Mouse (Mus musculus) heart, embryonic 13.5 days (tissue): Measurements from ENCODE around the gene Bmp4. TPM values are rescaled to one million over a fixed set of nuclear protein-coding genes. Genes with fewer than 3 reads are reported as not detected.

Source experiments
- ATAC-seq: fragments of 200-750 bp; cut with Nextera tagmentation; 2 replicates; pipeline ENCODE4 v1.8.0; 2017; ENCODE audit warnings: moderate TSS enrichment; ENCODE audit not compliant: insufficient number of reproducible peaks, low FRiP score, low TSS enrichment; ENCODE audit errors: extremely low read depth
- H3K27ac ChIP-seq: fragments of 300-500 bp; sonication (generic); replicated peaks from 2 replicates; pipeline ENCODE4 v1.5.1; 2015; ENCODE audit warnings: moderate library complexity, mild to moderate bottlenecking, inconsistent platforms
- H3K27me3 ChIP-seq: fragments of 300-500 bp; sonication (generic); replicated peaks from 2 replicates; pipeline ENCODE4 v1.6.1; 2015; ENCODE audit warnings: mild to moderate bottlenecking, inconsistent platforms
- H3K36me3 ChIP-seq: fragments of 300-500 bp; sonication (generic); 2 replicates; pipeline ENCODE4 v1.6.1; 2015; ENCODE audit warnings: mild to moderate bottlenecking, inconsistent platforms
- H3K4me1 ChIP-seq: fragments of 300-500 bp; sonication (generic); 2 replicates; pipeline ENCODE4 v1.6.1; 2015; ENCODE audit warnings: inconsistent platforms
- H3K4me2 ChIP-seq: fragments of 300-500 bp; sonication (generic); 2 replicates; pipeline ENCODE4 v1.6.1; 2015; ENCODE audit warnings: inconsistent platforms, mild to moderate bottlenecking, moderate library complexity
- H3K4me3 ChIP-seq: fragments of 300-500 bp; sonication (generic); 2 replicates; pipeline ENCODE4 v1.5.1; 2015; ENCODE audit warnings: moderate library complexity, mild to moderate bottlenecking, inconsistent platforms
- H3K9ac ChIP-seq: fragments of 300-500 bp; sonication (generic); 2 replicates; pipeline ENCODE4 v1.6.1; 2015; ENCODE audit warnings: inconsistent platforms, mild to moderate bottlenecking, moderate library complexity
- H3K9me3 ChIP-seq: fragments of 300-500 bp; sonication (generic); 2 replicates; pipeline ENCODE4 v1.6.1; 2016; ENCODE audit warnings: inconsistent platforms
- WGBS: fragments of 180-500 bp; shearing (Covaris S2); methylation state at CpG from one replicate; pipeline ENCODE4 v1.1.7; 2015; ENCODE audit warnings: mixed read lengths; 5-methylcytosine and 5-hydroxymethylcytosine counted together
- polyA plus RNA-seq: library from polyadenylated mRNA; unstranded; fragments of >200 nt; fragmentation: Nextera tagmentation; extraction: Ambion mirVana; gene quantifications from 2 replicates; pipeline ENCODE4 v1.2.1, GENCODE M21; 2015

The Bmp4 gene
- 23.7 and 23.9 TPM in 2 replicates for polyA plus RNA-seq

- Histone ChIP-seq H3K4me2 (peak within 1 kb of the TSS; percentile 85), H3K27ac (peak within 1 kb of the TSS; percentile 29), H3K36me3 (no peaks in the 10 kb centered on the region), H3K9ac (peak within 1 kb of the TSS; percentile 86), H3K4me3 (peak within 1 kb of the TSS; percentile 70), H3K27me3 (peaks cover 45% of the 10 kb centered on the region), H3K9me3 (no peaks in the 10 kb centered on the region), H3K4me1 (peaks cover 30% of the 10 kb centered on the region)
- 2% methylated on average over 26 of the region's 26 CpGs for WGBS
- ATAC-seq = 0 out of 2 replicates have a peak, but pooled peaks have one; percentile 9
These were observed at the start of gene Bmp4 for GRCm38 (mm10) chr14:46390249-46390775. Gene Bmp4, minus strand, starts transcription at chr14:46390669.

- no peak overlapping the region for H3K27ac ChIP-seq
- WGBS = 79% methylated on average over 5 of the region's 5 CpGs
- no peaks in the 10 kb centered on the region for H3K36me3 ChIP-seq
- no peak overlapping the region for H3K4me3 ChIP-seq
- no peak overlapping the region for H3K4me2 ChIP-seq
- no peak for ATAC-seq
- peaks cover 20% of the 10 kb centered on the region for H3K4me1 ChIP-seq
- no peak overlapping the region for H3K9ac ChIP-seq
- H3K9me3 ChIP-seq = no peaks in the 10 kb centered on the region
- H3K27me3 ChIP-seq = no peaks in the 10 kb centered on the region
These were observed 49.1 kb upstream of the Bmp4 start for GRCm38 (mm10) chr14:46439461-46440048.

- peak overlapping the region; percentile 45 for H3K4me2 ChIP-seq
- H3K27ac ChIP-seq = peak overlapping the region; percentile 21; the same call in 1 of the 2 replicates
- H3K9me3 ChIP-seq = no peaks in the 10 kb centered on the region
- no peak overlapping the region for H3K4me3 ChIP-seq
- H3K36me3 ChIP-seq = no peaks in the 10 kb centered on the region
- H3K4me1 ChIP-seq = peaks cover 20% of the 10 kb centered on the region
- WGBS = 12% methylated on average over 9 of the region's 9 CpGs
- no peaks in the 10 kb centered on the region for H3K27me3 ChIP-seq
- no peak for ATAC-seq
- H3K9ac ChIP-seq = peak overlapping the region; percentile 33; the same call in 1 of the 2 replicates
These were observed 46.1 kb upstream of the Bmp4 start for GRCm38 (mm10) chr14:46436471-46437090.

DNA sequence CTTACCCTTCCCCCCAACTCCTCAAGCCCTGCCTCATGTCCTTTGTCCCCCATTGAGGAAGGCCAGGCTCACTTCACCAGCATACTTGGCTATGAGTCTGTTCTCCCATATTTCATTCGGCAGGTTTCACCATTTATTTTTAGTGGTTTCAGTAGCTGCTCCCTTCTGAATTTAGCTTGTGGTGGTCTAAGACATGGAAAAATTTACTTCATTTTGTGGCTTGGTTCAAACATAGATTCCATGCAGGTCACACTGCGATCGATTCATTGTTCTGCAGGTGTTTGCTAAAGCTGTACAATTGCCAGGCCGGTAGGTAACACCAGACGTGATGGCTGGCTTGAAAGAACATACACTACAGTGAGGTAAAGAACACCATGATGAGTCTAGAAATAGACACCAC, 39.8 kb upstream of the Bmp4 start:
- Histone ChIP-seq H3K4me1 (0 out of 2 replicates have a peak, but pooled peaks cover 3% of the 10 kb centered on the region), H3K4me2 (no peak overlapping the region), H3K27me3 (no peaks in the 10 kb centered on the region), H3K36me3 (no peaks in the 10 kb centered on the region), H3K4me3 (no peak overlapping the region), H3K9ac (no peak overlapping the region), H3K27ac (no peak overlapping the region), H3K9me3 (no peaks in the 10 kb centered on the region)
- 81% methylated on average over 5 of the region's 5 CpGs for WGBS
- no peak for ATAC-seq

- WGBS = 90% methylated on average over 13 of the region's 13 CpGs
- H3K9ac ChIP-seq = no peak overlapping the region
These were observed 36.8 kb upstream of the Bmp4 start for GRCm38 (mm10) chr14:46427251-46427650.

DNA sequence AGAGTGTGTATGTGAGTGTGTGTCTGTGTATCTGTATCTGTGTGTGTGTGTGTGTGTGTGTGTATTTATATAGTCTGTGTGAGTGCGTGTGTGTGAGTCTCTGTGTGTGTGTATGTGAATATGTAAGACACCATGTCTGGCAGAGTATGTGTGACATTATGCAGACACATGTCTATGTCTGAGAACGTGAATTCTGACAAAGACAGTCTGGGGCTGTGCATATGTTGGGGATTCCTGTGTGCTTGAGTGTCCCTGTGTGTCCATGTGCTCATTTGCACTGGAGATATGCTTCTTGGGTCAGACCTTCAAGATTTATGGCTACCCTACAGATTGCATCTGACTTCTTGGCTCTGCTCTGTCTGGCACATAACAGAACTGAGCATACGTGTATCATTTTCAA, 31.4 kb upstream of the Bmp4 start:
- no peaks in the 10 kb centered on the region for H3K27me3 ChIP-seq
- WGBS = 74% methylated on average over 3 of the region's 3 CpGs
- peaks cover 4% of the 10 kb centered on the region; the same call in 1 of the 2 replicates for H3K4me1 ChIP-seq
- no peaks in the 10 kb centered on the region for H3K36me3 ChIP-seq
- H3K9me3 ChIP-seq = no peaks in the 10 kb centered on the region
- H3K4me3 ChIP-seq = no peak overlapping the region
- ATAC-seq = no peak
- no peak overlapping the region for H3K9ac ChIP-seq
- no peak overlapping the region for H3K4me2 ChIP-seq
- H3K27ac ChIP-seq = no peak overlapping the region

More at GRCm38 (mm10) chr14:46427251-46427650, 36.8 kb upstream of the Bmp4 start:
- Histone ChIP-seq H3K4me1 (0 out of 2 replicates have a peak, but pooled peaks cover 3% of the 10 kb centered on the region), H3K36me3 (no peaks in the 10 kb centered on the region), H3K9me3 (no peaks in the 10 kb centered on the region), H3K4me2 (no peak overlapping the region), H3K27me3 (no peaks in the 10 kb centered on the region), H3K4me3 (no peak overlapping the region), H3K27ac (no peak overlapping the region)
- ATAC-seq = no peak; the same call in 1 of the 2 replicates

DNA sequence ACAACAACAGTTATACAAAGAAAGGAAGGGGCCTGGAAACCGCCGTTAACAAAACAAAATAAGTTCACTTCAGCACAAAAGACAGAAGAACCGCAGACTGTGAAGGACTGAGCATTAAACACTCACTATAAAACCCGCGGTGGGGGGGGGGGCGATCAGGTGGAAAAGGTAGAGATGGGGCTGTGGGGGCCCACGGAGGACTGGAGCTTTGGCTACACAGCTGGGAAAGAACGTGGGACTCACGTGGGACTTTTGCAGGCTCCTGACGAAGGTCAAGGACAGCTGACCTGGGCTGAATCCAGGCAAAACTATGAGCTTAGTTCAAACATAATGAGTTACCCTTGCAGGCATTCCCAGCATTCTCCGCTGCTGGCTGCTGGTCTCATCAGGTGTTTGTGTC, 28.8 kb upstream of the Bmp4 start:
- H3K4me2 ChIP-seq = no peak overlapping the region
- H3K27me3 ChIP-seq = no peaks in the 10 kb centered on the region
- no peak overlapping the region for H3K4me3 ChIP-seq
- 59% methylated on average over 11 of the region's 11 CpGs for WGBS
- H3K27ac ChIP-seq = no peak overlapping the region
- H3K9ac ChIP-seq = no peak overlapping the region
- no peaks in the 10 kb centered on the region for H3K9me3 ChIP-seq
- H3K36me3 ChIP-seq = no peaks in the 10 kb centered on the region
- ATAC-seq = no peak
- H3K4me1 ChIP-seq = peaks cover 4% of the 10 kb centered on the region; the same call in 1 of the 2 replicates

GRCm38 (mm10) chr14:46418371-46419097, 28.1 kb upstream of the Bmp4 start:
- ATAC-seq = no peak
- 71% methylated on average over 15 of the region's 15 CpGs for WGBS
- Histone ChIP-seq H3K9me3 (no peaks in the 10 kb centered on the region), H3K4me2 (no peak overlapping the region), H3K36me3 (no peaks in the 10 kb centered on the region), H3K27ac (no peak overlapping the region), H3K27me3 (no peaks in the 10 kb centered on the region), H3K4me3 (no peak overlapping the region), H3K9ac (no peak overlapping the region), H3K4me1 (peaks cover 4% of the 10 kb centered on the region; the same call in 1 of the 2 replicates)

DNA sequence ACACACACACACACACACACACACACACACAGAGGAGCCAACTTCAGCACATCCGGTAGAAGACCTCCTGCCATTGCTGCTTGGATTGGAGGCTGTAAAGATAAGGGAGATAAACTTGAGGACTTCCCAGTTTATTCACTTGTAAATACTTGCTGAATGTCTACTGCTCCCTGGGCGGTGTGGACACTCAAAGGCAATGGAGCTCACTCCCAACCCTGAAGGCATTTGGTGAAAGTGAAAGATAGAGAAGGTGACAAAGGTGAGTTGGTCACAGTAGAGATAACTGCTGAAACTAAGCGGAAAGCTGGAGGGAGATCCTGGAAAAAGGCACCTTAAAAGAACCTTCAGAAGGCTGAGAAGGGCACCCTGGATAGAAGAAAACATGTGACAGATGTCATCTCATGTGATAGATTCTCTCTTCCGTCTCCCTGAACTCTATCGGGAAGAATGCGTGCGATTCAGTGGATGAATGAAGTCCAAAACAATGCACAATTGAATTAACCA, 22.1 kb upstream of the Bmp4 start:
- Histone ChIP-seq H3K4me3 (no peak overlapping the region), H3K4me1 (no peaks in the 10 kb centered on the region), H3K4me2 (no peak overlapping the region), H3K9ac (no peak overlapping the region), H3K9me3 (no peaks in the 10 kb centered on the region), H3K27me3 (no peaks in the 10 kb centered on the region), H3K27ac (no peak overlapping the region), H3K36me3 (no peaks in the 10 kb centered on the region)
- ATAC-seq = no peak
- 58% methylated on average over 7 of the region's 7 CpGs for WGBS

GRCm38 (mm10) chr14:46410557-46411120, 20.2 kb upstream of the Bmp4 start:
- Histone ChIP-seq H3K9me3 (no peaks in the 10 kb centered on the region), H3K4me2 (no peak overlapping the region), H3K27ac (no peak overlapping the region), H3K36me3 (no peaks in the 10 kb centered on the region), H3K4me3 (no peak overlapping the region), H3K27me3 (no peaks in the 10 kb centered on the region), H3K9ac (no peak overlapping the region), H3K4me1 (no peaks in the 10 kb centered on the region)
- ATAC-seq = no peak
- WGBS = 53% methylated on average over 4 of the region's 4 CpGs

- H3K27ac ChIP-seq = no peak overlapping the region
- H3K4me3 ChIP-seq = no peak overlapping the region
- H3K9ac ChIP-seq = no peak overlapping the region
- H3K36me3 ChIP-seq = no peaks in the 10 kb centered on the region
- H3K4me2 ChIP-seq = no peak overlapping the region
- ATAC-seq = no peak
- H3K4me1 ChIP-seq = no peaks in the 10 kb centered on the region
- no peaks in the 10 kb centered on the region for H3K9me3 ChIP-seq
- no peaks in the 10 kb centered on the region for H3K27me3 ChIP-seq
- 82% methylated on average over 10 of the region's 10 CpGs for WGBS
These were observed 18.5 kb upstream of the Bmp4 start for GRCm38 (mm10) chr14:46409016-46409415.
